Mouse (Mus musculus) midbrain, embryonic 12.5 days (tissue): Measurements from ENCODE around the gene Duox2. TPM values are rescaled to one million over a fixed set of nuclear protein-coding genes. Genes with fewer than 3 reads are reported as not detected.

Experiments
- ATAC-seq: fragments of 200-750 bp; cut with Nextera tagmentation; 2 replicates; pipeline ENCODE4 v1.8.0; 2017; ENCODE audit warnings: low read depth, moderate TSS enrichment, moderate library complexity; ENCODE audit not compliant: low FRiP score
- H3K27ac ChIP-seq: fragments of 300-500 bp; sonication (generic); replicated peaks from 2 replicates; pipeline ENCODE4 v1.5.1; 2016; ENCODE audit warnings: mild to moderate bottlenecking
- H3K27me3 ChIP-seq: fragments of 300-500 bp; sonication (generic); 2 replicates; pipeline ENCODE4 v1.6.1; 2016; ENCODE audit warnings: mild to moderate bottlenecking
- H3K36me3 ChIP-seq: fragments of 300-500 bp; sonication (generic); 2 replicates; pipeline ENCODE4 v1.6.1; 2016
- H3K4me1 ChIP-seq: fragments of 300-500 bp; sonication (generic); 2 replicates; pipeline ENCODE4 v1.6.1; 2016
- H3K4me2 ChIP-seq: fragments of 300-500 bp; sonication (generic); replicated peaks from 2 replicates; pipeline ENCODE4 v1.6.1; 2016; ENCODE audit warnings: mild to moderate bottlenecking, moderate library complexity
- H3K4me3 ChIP-seq: fragments of 300-500 bp; sonication (generic); 2 replicates; pipeline ENCODE4 v1.5.1; 2016; ENCODE audit warnings: mild to moderate bottlenecking
- H3K9ac ChIP-seq: fragments of 300-500 bp; sonication (generic); replicated peaks from 2 replicates; pipeline ENCODE4 v1.6.1; 2016; ENCODE audit warnings: mild to moderate bottlenecking, moderate library complexity
- H3K9me3 ChIP-seq: fragments of 300-500 bp; sonication (generic); 2 replicates; pipeline ENCODE4 v1.6.1; 2016; ENCODE audit warnings: mild to moderate bottlenecking
- WGBS: fragments of 180-500 bp; shearing (Covaris S2); methylation state at CpG from one replicate; pipeline ENCODE4 v1.1.7; 2016; 5-methylcytosine and 5-hydroxymethylcytosine counted together
- polyA plus RNA-seq: library from polyadenylated mRNA; unstranded; fragments of >200 nt; fragmentation: Nextera tagmentation; extraction: Ambion mirVana; gene quantifications from 2 replicates; pipeline ENCODE4 v1.2.1, GENCODE M21; 2016

Gene Duox2
- polyA plus RNA-seq, 1 experiment from 2014 or later, result not detected

- no peak within 1 kb of the TSS for H3K27ac ChIP-seq
- no peak within 1 kb of the TSS for H3K4me3 ChIP-seq
- no peaks in the 10 kb centered on the region for H3K9me3 ChIP-seq
- peaks cover 9% of the 10 kb centered on the region for H3K4me1 ChIP-seq
- no peak within 1 kb of the TSS for H3K4me2 ChIP-seq
- H3K36me3 ChIP-seq, result no peaks in the 10 kb centered on the region
- H3K27me3 ChIP-seq, result peaks cover 49% of the 10 kb centered on the region
- no peak for ATAC-seq
- WGBS, result 83% methylated on average over 7 of the region's 7 CpGs
- no peak within 1 kb of the TSS for H3K9ac ChIP-seq
Measured at GRCm38 (mm10) chr2:122315372-122315771, 17.1 kb upstream of the Duox2 start, which contains the start of gene Duox1. Duox1 (plus strand) TSS chr2:122315672.

- Histone ChIP-seq H3K4me3 (peak within 1 kb of the TSS; percentile 26), H3K4me1 (peaks cover 9% of the 10 kb centered on the region), H3K4me2 (peak within 1 kb of the TSS; percentile 41), H3K9ac (0 out of 2 replicates have a peak within 1 kb of the TSS, but pooled peaks have one; percentile 20), H3K9me3 (no peaks in the 10 kb centered on the region), H3K36me3 (no peaks in the 10 kb centered on the region), H3K27me3 (peaks cover 56% of the 10 kb centered on the region), H3K27ac (no peak within 1 kb of the TSS)
- WGBS, result 4% methylated on average over 24 of the region's 24 CpGs
- 0 out of 2 replicates have a peak, but pooled peaks have one; percentile 13 for ATAC-seq
Measured at GRCm38 (mm10) chr2:122313536-122313935, 15.3 kb upstream of the Duox2 start, which contains the start of gene Duoxa1. Duoxa1 (minus strand) TSS chr2:122313730.

GRCm38 (mm10) chr2:122312722-122313417, 14.6 kb upstream of the Duox2 start:
- H3K9me3 ChIP-seq, result no peaks in the 10 kb centered on the region
- peaks cover 57% of the 10 kb centered on the region for H3K27me3 ChIP-seq
- H3K4me1 ChIP-seq, result peaks cover 9% of the 10 kb centered on the region
- H3K9ac ChIP-seq, result no peak overlapping the region
- H3K27ac ChIP-seq, result no peak overlapping the region
- H3K4me3 ChIP-seq, result peak overlapping the region; percentile 26; the same call in 1 of the 2 replicates
- H3K4me2 ChIP-seq, result peak overlapping the region; percentile 41
- ATAC-seq, result peak; percentile 61; the same call in 1 of the 2 replicates
- WGBS, result 5% methylated on average over 27 of the region's 27 CpGs
- H3K36me3 ChIP-seq, result no peaks in the 10 kb centered on the region

- H3K9ac ChIP-seq, result no peak overlapping the region
- ATAC-seq, result peak; percentile 62; the same call in 1 of the 2 replicates
- peaks cover 9% of the 10 kb centered on the region for H3K4me1 ChIP-seq
- H3K27ac ChIP-seq, result no peak overlapping the region
- no peaks in the 10 kb centered on the region for H3K36me3 ChIP-seq
- no peak overlapping the region for H3K4me3 ChIP-seq
- H3K9me3 ChIP-seq, result no peaks in the 10 kb centered on the region
- no peak overlapping the region for H3K4me2 ChIP-seq
- H3K27me3 ChIP-seq, result peaks cover 60% of the 10 kb centered on the region
- 43% methylated on average over 2 of the region's 2 CpGs for WGBS
Measured at GRCm38 (mm10) chr2:122311561-122311960, 13.3 kb upstream of the Duox2 start.

GRCm38 (mm10) chr2:122309647-122310046, 11.4 kb upstream of the Duox2 start:
- Histone ChIP-seq H3K27ac (no peak overlapping the region), H3K4me1 (peaks cover 9% of the 10 kb centered on the region), H3K9ac (no peak overlapping the region), H3K4me3 (no peak overlapping the region), H3K9me3 (no peaks in the 10 kb centered on the region), H3K36me3 (no peaks in the 10 kb centered on the region), H3K4me2 (no peak overlapping the region), H3K27me3 (peaks cover 65% of the 10 kb centered on the region)
- WGBS, result 46% methylated on average over 3 of the region's 3 CpGs
- no peak for ATAC-seq

GRCm38 (mm10) chr2:122306184-122306583, 7.9 kb upstream of the Duox2 start:
- H3K36me3 ChIP-seq, result no peaks in the 10 kb centered on the region
- H3K27me3 ChIP-seq, result peaks cover 70% of the 10 kb centered on the region
- H3K27ac ChIP-seq, result no peak overlapping the region
- peaks cover 11% of the 10 kb centered on the region for H3K4me1 ChIP-seq
- H3K9ac ChIP-seq, result no peak overlapping the region
- ATAC-seq, result no peak
- no peak overlapping the region for H3K4me2 ChIP-seq
- no peaks in the 10 kb centered on the region for H3K9me3 ChIP-seq
- 79% methylated on average over 4 of the region's 4 CpGs for WGBS
- no peak overlapping the region for H3K4me3 ChIP-seq

- peaks cover 79% of the 10 kb centered on the region for H3K27me3 ChIP-seq
- WGBS, result 86% methylated on average over 16 of the region's 16 CpGs
- H3K9ac ChIP-seq, result no peak overlapping the region
- H3K4me3 ChIP-seq, result no peak overlapping the region
- no peaks in the 10 kb centered on the region for H3K9me3 ChIP-seq
- H3K36me3 ChIP-seq, result no peaks in the 10 kb centered on the region
- peaks cover 15% of the 10 kb centered on the region for H3K4me1 ChIP-seq
- ATAC-seq, result no peak
- H3K4me2 ChIP-seq, result no peak overlapping the region
- H3K27ac ChIP-seq, result no peak overlapping the region
Measured at GRCm38 (mm10) chr2:122305097-122305892, 7.0 kb upstream of the Duox2 start.

GRCm38 (mm10) chr2:122304544-122304943, 6.3 kb upstream of the Duox2 start:
- H3K4me2 ChIP-seq, result no peak overlapping the region
- WGBS, result 90% methylated on average over 6 of the region's 6 CpGs
- peaks cover 86% of the 10 kb centered on the region for H3K27me3 ChIP-seq
- H3K36me3 ChIP-seq, result no peaks in the 10 kb centered on the region
- H3K9me3 ChIP-seq, result no peaks in the 10 kb centered on the region
- no peak overlapping the region for H3K4me3 ChIP-seq
- H3K4me1 ChIP-seq, result peaks cover 15% of the 10 kb centered on the region
- H3K27ac ChIP-seq, result no peak overlapping the region
- no peak for ATAC-seq
- no peak overlapping the region for H3K9ac ChIP-seq

GRCm38 (mm10) chr2:122302574-122303241, 4.5 kb upstream of the Duox2 start:
- Histone ChIP-seq H3K27ac (no peak overlapping the region), H3K4me2 (no peak overlapping the region), H3K4me1 (peaks cover 32% of the 10 kb centered on the region), H3K27me3 (peaks cover 94% of the 10 kb centered on the region), H3K36me3 (no peaks in the 10 kb centered on the region), H3K9me3 (no peaks in the 10 kb centered on the region), H3K9ac (no peak overlapping the region), H3K4me3 (no peak overlapping the region)
- peak; percentile 40; the same call in 1 of the 2 replicates for ATAC-seq
- 8% methylated on average over 9 of the region's 9 CpGs for WGBS

GRCm38 (mm10) chr2:122301921-122302573, 3.8 kb upstream of the Duox2 start:
- peak overlapping the region; percentile 20; the same call in 1 of the 2 replicates for H3K9ac ChIP-seq

More at GRCm38 (mm10) chr2:122301921-122302573, 3.8 kb upstream of the Duox2 start:
- Histone ChIP-seq H3K36me3 (no peaks in the 10 kb centered on the region), H3K4me3 (peak overlapping the region; percentile 45), H3K9me3 (no peaks in the 10 kb centered on the region), H3K4me1 (peaks cover 39% of the 10 kb centered on the region), H3K27ac (no peak overlapping the region), H3K4me2 (peak overlapping the region; percentile 59), H3K27me3 (peaks cover 99% of the 10 kb centered on the region)
- ATAC-seq, result no peak
- WGBS, result 8% methylated on average over 23 of the region's 23 CpGs
